Mouse (Mus musculus) forebrain, embryonic 14.5 days (tissue): Measurements from ENCODE around the gene Rabif. TPM values are rescaled to one million over a fixed set of nuclear protein-coding genes. Genes with fewer than 3 reads are reported as not detected.
A peak's percentile ranks its signal among the peaks of the same experiment; 100 is the strongest.

Experiments used
- ATAC-seq: fragments of 200-750 bp; cut with Nextera tagmentation; 2 replicates; pipeline ENCODE4 v1.8.0; 2017; ENCODE audit warnings: mild to moderate bottlenecking, moderate library complexity
- DNase-seq: peaks from one replicate; pipeline ENCODE4 v3.0.0-alpha.2; 2015; ENCODE audit warnings: low spot score
- H3K27ac ChIP-seq: fragments of 300-500 bp; sonication (generic); 2 replicates; pipeline ENCODE4 v1.5.1; 2014; ENCODE audit warnings: low read depth, mild to moderate bottlenecking, control low read depth, low read length, moderate library complexity
- H3K27me3 ChIP-seq: fragments of 300-500 bp; sonication (generic); replicated peaks from 2 replicates; pipeline ENCODE4 v1.6.1; 2014; ENCODE audit warnings: low read length, control low read depth, mixed read lengths; ENCODE audit not compliant: control insufficient read depth, insufficient read depth
- H3K36me3 ChIP-seq: fragments of 300-500 bp; sonication (generic); 2 replicates; pipeline ENCODE4 v1.6.1; 2014; ENCODE audit warnings: low read length, control low read depth; ENCODE audit not compliant: control insufficient read depth, insufficient read depth
- H3K4me1 ChIP-seq: fragments of 300-500 bp; sonication (generic); 2 replicates; pipeline ENCODE4 v1.6.1; 2014; ENCODE audit warnings: antibody characterized with exemption, low read length, control low read depth; ENCODE audit not compliant: control insufficient read depth, insufficient read depth
- H3K4me2 ChIP-seq: fragments of 300-500 bp; sonication (generic); 2 replicates; pipeline ENCODE4 v1.6.1; 2014; ENCODE audit warnings: mild to moderate bottlenecking, control low read depth, low read length
- H3K4me3 ChIP-seq: fragments of 300-500 bp; sonication (generic); 2 replicates; pipeline ENCODE4 v1.5.1; 2014; ENCODE audit warnings: low read depth, low read length, control low read depth
- H3K9ac ChIP-seq: fragments of 300-500 bp; sonication (generic); 2 replicates; pipeline ENCODE4 v1.6.1; 2014; ENCODE audit warnings: mild to moderate bottlenecking, low read length, control low read depth, moderate library complexity
- H3K9me3 ChIP-seq: fragments of 300-500 bp; sonication (generic); replicated peaks from 2 replicates; pipeline ENCODE4 v1.6.1; 2016; ENCODE audit warnings: low read length, control low read depth, mixed read lengths; ENCODE audit not compliant: control insufficient read depth
- WGBS: fragments of 180-500 bp; shearing (Covaris S2); extraction: QIAGEN DNeasy Blood & Tissue Kit; methylation state at CpG from one replicate; pipeline ENCODE4 v1.1.7; 2014; 5-methylcytosine and 5-hydroxymethylcytosine counted together
- polyA plus RNA-seq: library from polyadenylated mRNA; unstranded; fragments of >200 nt; fragmentation: Nextera tagmentation; extraction: Ambion mirVana; gene quantifications from 2 replicates; pipeline ENCODE4 v1.2.1, GENCODE M21; 2014

Rabif gene
- polyA plus RNA-seq, 1 experiment from 2014 or later, result 59.4 TPM

- 72% methylated on average over 3 of the region's 3 CpGs for WGBS
- Histone ChIP-seq H3K36me3 (no peaks in the 10 kb centered on the region), H3K9me3 (no peaks in the 10 kb centered on the region), H3K4me3 (no peak overlapping the region), H3K4me2 (no peak overlapping the region), H3K9ac (no peak overlapping the region), H3K4me1 (0 out of 2 replicates have a peak, but pooled peaks cover 3% of the 10 kb centered on the region), H3K27ac (no peak overlapping the region), H3K27me3 (no peaks in the 10 kb centered on the region)
- DNase-seq, result no peak
- ATAC-seq, result no peak
These were observed 57.9 kb downstream of the Rabif start for GRCm38 (mm10) chr1:134552396-134552795.

GRCm38 (mm10) chr1:134555240-134555870 is 60.9 kb downstream of the Rabif start:
- Histone ChIP-seq H3K9ac (no peak overlapping the region), H3K4me3 (no peak overlapping the region), H3K9me3 (no peaks in the 10 kb centered on the region), H3K4me1 (0 out of 2 replicates have a peak, but pooled peaks cover 3% of the 10 kb centered on the region), H3K27me3 (no peaks in the 10 kb centered on the region), H3K4me2 (peak overlapping the region; percentile 84), H3K36me3 (no peaks in the 10 kb centered on the region), H3K27ac (no peak overlapping the region)
- ATAC-seq, result no peak
- WGBS, result 38% methylated on average over 13 of the region's 13 CpGs
- no peak for DNase-seq

GRCm38 (mm10) chr1:134555871-134556670 is 61.6 kb downstream of the Rabif start:
- no peaks in the 10 kb centered on the region for H3K9me3 ChIP-seq
- peak overlapping the region; percentile 85 for H3K9ac ChIP-seq
- H3K27ac ChIP-seq, result peak overlapping the region; percentile 93
- under 1% methylated on average over 46 of the region's 46 CpGs for WGBS
- ATAC-seq (peak; percentile 47), DNase-seq (peak; percentile 69)
- H3K4me1 ChIP-seq, result 0 out of 2 replicates have a peak, but pooled peaks cover 3% of the 10 kb centered on the region
- no peaks in the 10 kb centered on the region for H3K27me3 ChIP-seq
- peak overlapping the region; percentile 59 for H3K4me3 ChIP-seq
- H3K4me2 ChIP-seq, result peak overlapping the region; percentile 84
- H3K36me3 ChIP-seq, result no peaks in the 10 kb centered on the region

GRCm38 (mm10) chr1:134556671-134557218 is 62.3 kb downstream of the Rabif start:
- peak overlapping the region; percentile 85 for H3K9ac ChIP-seq
- H3K4me2 ChIP-seq, result peak overlapping the region; percentile 84
- ATAC-seq (peak; percentile 95), DNase-seq (peak; percentile 98)
- under 1% methylated on average over 35 of the region's 35 CpGs for WGBS
- 0 out of 2 replicates have a peak, but pooled peaks cover 3% of the 10 kb centered on the region for H3K4me1 ChIP-seq
- H3K4me3 ChIP-seq, result peak overlapping the region; percentile 59
- H3K9me3 ChIP-seq, result no peaks in the 10 kb centered on the region
- peak overlapping the region; percentile 93 for H3K27ac ChIP-seq
- H3K36me3 ChIP-seq, result no peaks in the 10 kb centered on the region
- no peaks in the 10 kb centered on the region for H3K27me3 ChIP-seq

Other genes with a start within 250 kb of the Rabif start
- not detected in 2 replicates for gene Myog, start 204.7 kb upstream of the Rabif start, polyA plus RNA-seq
- 5.0 and 7.8 TPM in 2 replicates for gene Ppfia4, start 161.7 kb upstream of the Rabif start, polyA plus RNA-seq
- 150 and 151 TPM in 2 replicates for gene Tmem183a, start 132.7 kb upstream of the Rabif start, polyA plus RNA-seq
- not detected in 2 replicates for gene 4933406M09Rik, start 108.7 kb upstream of the Rabif start, polyA plus RNA-seq
- 9.8 and 12.3 TPM in 2 replicates for gene Cyb5r1, start 89.1 kb upstream of the Rabif start, polyA plus RNA-seq
- gene Adipor1, start 79.3 kb upstream of the Rabif start, polyA plus RNA-seq, result 61.4 and 68.5 TPM in 2 replicates
- gene Klhl12, start 39.1 kb upstream of the Rabif start, polyA plus RNA-seq, result 24.8 and 27.3 TPM in 2 replicates
- not detected in 2 replicates for gene Mgat4e, start 55.0 kb downstream of the Rabif start, polyA plus RNA-seq
- gene Kdm5b, start 65.5 kb downstream of the Rabif start, polyA plus RNA-seq, result 75.3 and 88.4 TPM in 2 replicates
- 0.94 and 1.2 TPM in 2 replicates for gene Syt2, start 152.0 kb downstream of the Rabif start, polyA plus RNA-seq